Comparison of ENCODE assay signal across 27 mouse cellular contexts in the genomic region with DNA sequence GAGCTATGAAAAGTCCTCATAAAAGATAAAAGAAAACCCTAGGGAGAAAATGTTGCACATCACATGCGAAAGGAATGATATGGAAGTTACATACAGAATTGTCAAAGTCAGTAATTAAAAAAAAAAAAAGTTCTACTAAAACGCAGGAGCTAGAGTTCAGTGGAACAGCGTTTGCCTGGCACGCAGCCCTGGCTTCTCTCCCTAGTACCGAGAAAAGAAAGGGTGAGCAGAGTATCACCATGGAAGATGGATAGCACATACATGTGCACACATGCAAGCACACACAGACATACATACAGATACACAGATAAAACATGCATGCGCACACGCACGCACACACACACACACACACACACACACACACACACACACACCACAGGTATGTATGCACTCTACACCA.
DNase-seq lines count a peak whose midpoint lies in the region; ATAC-seq lines count a peak whose summit lies in the region.
"Had no signal": no experiment of that assay in that cellular context is flagged by ENCODE, and none has a peak within 500 bp of the region (broad histone marks: within the 10 kb centered on the region; RNA-seq: fewer than 3 reads in every experiment).

No protein-coding gene starts in this region.

- no peak overlapping the region for H3K4me2 ChIP-seq in heart, embryonic 11.5 days
- H3K4me2 ChIP-seq in heart, embryonic 12.5 days = no peak overlapping the region
- H3K4me2 ChIP-seq: embryonic facial prominence, embryonic 13.5 days; forebrain, embryonic 12.5 days; forebrain, embryonic 15.5 days; heart, embryonic 15.5 days; hindbrain, embryonic 12.5 days; hindbrain, embryonic 15.5 days; intestine, embryonic 15.5 days had no signal

- no peak for ATAC-seq in heart, embryonic 11.5 days (replicated peaks; ENCODE audit: insufficient number of reproducible peaks, low FRiP score, low TSS enrichment)
- no peak for ATAC-seq in heart, embryonic 12.5 days (ENCODE audit: insufficient number of reproducible peaks, low FRiP score)
- ATAC-seq: forebrain, embryonic 15.5 days; intestine, embryonic 15.5 days; Patski had no signal

- H3K27me3 ChIP-seq in heart, embryonic 11.5 days (ENCODE audit: control insufficient read depth, insufficient read depth, low read length) = no peaks in the 10 kb centered on the region
- H3K27me3 ChIP-seq in heart, embryonic 12.5 days (replicated peaks) = no peaks in the 10 kb centered on the region
- H3K27me3 ChIP-seq in limb, embryonic 10.5 days (ENCODE audit: low read depth, poor library complexity, severe bottlenecking) = no peaks in the 10 kb centered on the region
- H3K27me3 ChIP-seq: CH12.LX; embryonic facial prominence, embryonic 13.5 days; forebrain, embryonic 12.5 days; forebrain, embryonic 15.5 days; heart, embryonic 15.5 days; hindbrain, embryonic 12.5 days; hindbrain, embryonic 15.5 days; intestine, embryonic 15.5 days; Patski had no signal

- H3K9ac ChIP-seq in heart, embryonic 11.5 days (ENCODE audit: low read depth, low read length) = no peak overlapping the region
- no peak overlapping the region for H3K9ac ChIP-seq in heart, embryonic 12.5 days
- H3K9ac ChIP-seq: embryonic facial prominence, embryonic 13.5 days; forebrain, embryonic 12.5 days; forebrain, embryonic 15.5 days; heart, embryonic 15.5 days; hindbrain, embryonic 12.5 days; hindbrain, embryonic 15.5 days; intestine, embryonic 15.5 days had no signal

- H3K4me3 ChIP-seq in heart, embryonic 11.5 days (ENCODE audit: low read depth, low read length) = no peak overlapping the region
- H3K4me3 ChIP-seq in heart, embryonic 12.5 days = no peak overlapping the region
- no peak overlapping the region for H3K4me3 ChIP-seq in limb, embryonic 10.5 days
- H3K4me3 ChIP-seq: embryonic facial prominence, embryonic 10.5 days; embryonic facial prominence, embryonic 13.5 days; erythroblast, embryonic 14.5 days; forebrain, embryonic 12.5 days; forebrain, embryonic 15.5 days; heart, embryonic 15.5 days; hindbrain, embryonic 12.5 days; hindbrain, embryonic 15.5 days; intestine, embryonic 15.5 days had no signal

- no peaks in the 10 kb centered on the region for H3K4me1 ChIP-seq in heart, embryonic 11.5 days (ENCODE audit: control insufficient read depth, insufficient read depth, low read length)
- H3K4me1 ChIP-seq in heart, embryonic 12.5 days (replicated peaks) = 0 out of 2 replicates have a peak, but pooled peaks cover 4% of the 10 kb centered on the region
- no peaks in the 10 kb centered on the region for H3K4me1 ChIP-seq in limb, embryonic 10.5 days
- H3K4me1 ChIP-seq: embryonic facial prominence, embryonic 10.5 days; embryonic facial prominence, embryonic 13.5 days; forebrain, embryonic 12.5 days; forebrain, embryonic 15.5 days; heart, embryonic 15.5 days; hindbrain, embryonic 12.5 days; hindbrain, embryonic 15.5 days; intestine, embryonic 15.5 days had no signal

- no peaks in the 10 kb centered on the region for H3K9me3 ChIP-seq in heart, embryonic 11.5 days (replicated peaks; ENCODE audit: control insufficient read depth, low read length)
- H3K9me3 ChIP-seq in heart, embryonic 12.5 days (replicated peaks) = no peaks in the 10 kb centered on the region
- H3K9me3 ChIP-seq in limb, embryonic 10.5 days (replicated peaks) = no peaks in the 10 kb centered on the region
- H3K9me3 ChIP-seq: embryonic facial prominence, embryonic 10.5 days; embryonic facial prominence, embryonic 13.5 days; forebrain, embryonic 12.5 days; forebrain, embryonic 15.5 days; G1E; heart, embryonic 15.5 days; hindbrain, embryonic 15.5 days; intestine, embryonic 15.5 days had no signal

- no peaks in the 10 kb centered on the region for H3K36me3 ChIP-seq in heart, embryonic 11.5 days (ENCODE audit: control insufficient read depth, insufficient read depth, low read length)
- no peaks in the 10 kb centered on the region for H3K36me3 ChIP-seq in heart, embryonic 12.5 days
- no peaks in the 10 kb centered on the region for H3K36me3 ChIP-seq in limb, embryonic 10.5 days
- H3K36me3 ChIP-seq: embryonic facial prominence, embryonic 10.5 days; embryonic facial prominence, embryonic 13.5 days; forebrain, embryonic 12.5 days; forebrain, embryonic 15.5 days; G1E; heart, embryonic 15.5 days; hindbrain, embryonic 12.5 days; hindbrain, embryonic 15.5 days; intestine, embryonic 15.5 days had no signal

- H3K27ac ChIP-seq in heart, embryonic 11.5 days (ENCODE audit: low read depth, low read length) = no peak overlapping the region
- no peak overlapping the region for H3K27ac ChIP-seq in heart, embryonic 12.5 days (ENCODE audit: poor library complexity, severe bottlenecking)
- no peak overlapping the region for H3K27ac ChIP-seq in limb, embryonic 10.5 days
- H3K27ac ChIP-seq: embryonic facial prominence, embryonic 10.5 days; embryonic facial prominence, embryonic 13.5 days; forebrain, embryonic 12.5 days; forebrain, embryonic 15.5 days; heart, embryonic 15.5 days; hindbrain, embryonic 12.5 days; hindbrain, embryonic 15.5 days; intestine, embryonic 15.5 days had no signal

- DNase-seq in heart, adult 11 months = peak; percentile 77
- peak; percentile 20 for DNase-seq in heart, postnatal 4 days
- DNase-seq in limb, embryonic 10.5 days (ENCODE audit: low spot score) = peak; percentile 2
- no peak for DNase-seq in urinary bladder, postnatal 36 days (ENCODE audit: low spot score in 2 of 2)
- DNase-seq: adrenal gland, postnatal 10 days; adrenal gland, postnatal 36 days; B cell, adult 2 months; cerebellum, adult 18-20 months; cerebellum, adult 9-11 months; cerebellum, postnatal 36 days; embryo, embryonic 11 days; gastrocnemius, postnatal 25 days; kidney, adult 18-20 months had no signal

- WGBS in heart, embryonic 11.5 days (ENCODE audit: insufficient replicate concordance) = 88% methylated on average over 8 of the region's 8 CpGs
- 91% methylated on average over 8 of the region's 8 CpGs for WGBS in heart, embryonic 12.5 days
- WGBS in limb, embryonic 10.5 days = 93% methylated on average over 8 of the region's 8 CpGs

Comparison
In these comparisons a context has a peak if more than half of its experiments do, and no peak if none do; other contexts are left out.
1. DNase-seq: peak in heart, adult 11 months (single experiment), heart, postnatal 4 days (single experiment) and limb, embryonic 10.5 days (single experiment); none in urinary bladder, postnatal 36 days (0 of 2).